Mouse (Mus musculus): ENCODE measurements at regions not wholly inside any gene's neighbourhood (a gene's known extent, or its start where the extent isn't known, plus 50 kb on each side); places are given as distances from the start of the nearest gene placed in this dataset.

DNA sequence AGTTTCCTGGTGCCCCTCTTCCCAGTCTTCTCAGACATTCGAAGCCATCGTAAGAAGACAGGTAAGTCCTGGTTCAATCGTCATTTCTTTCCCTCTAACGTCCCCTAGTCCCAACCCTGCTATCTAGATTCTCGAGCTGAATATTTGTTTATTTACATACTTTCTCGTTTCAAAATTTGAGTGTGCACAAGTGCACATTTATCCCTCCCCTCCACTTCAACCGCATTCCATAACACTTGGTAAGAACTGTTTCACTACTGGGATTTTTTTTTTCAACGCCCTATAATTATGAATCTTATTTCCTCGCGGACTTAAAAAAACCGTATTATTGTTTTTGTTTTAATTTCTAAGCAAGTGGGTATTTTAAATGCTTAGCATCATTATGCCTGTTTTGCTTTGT is 439.2 kb upstream of the Castor2 start:
- H3K4me2 ChIP-seq (ENCODE audit: low read depth, low read length), result no peak overlapping the region
- H3K4me1 ChIP-seq (ENCODE audit: control insufficient read depth, insufficient read depth, low read length), result no peaks in the 10 kb centered on the region
- no peak overlapping the region for H3K4me3 ChIP-seq (ENCODE audit: low read depth, low read length)
- H3K9ac ChIP-seq (replicated peaks; ENCODE audit: low read length), result no peak overlapping the region
- H3K9me3 ChIP-seq (replicated peaks; ENCODE audit: control insufficient read depth, low read length), result no peaks in the 10 kb centered on the region
- no peak for ATAC-seq (replicated peaks; ENCODE audit: insufficient number of reproducible peaks, low FRiP score, low TSS enrichment, low read depth)
- no peak for DNase-seq (ENCODE audit: low spot score)
- WGBS, result 83% methylated on average over 11 of the region's 11 CpGs
- H3K27ac ChIP-seq (replicated peaks; ENCODE audit: low read depth, low read length), result no peak overlapping the region
- no peaks in the 10 kb centered on the region for H3K27me3 ChIP-seq (ENCODE audit: control insufficient read depth, insufficient read depth, low read length)
- H3K36me3 ChIP-seq (replicated peaks; ENCODE audit: control insufficient read depth, insufficient read depth, low read depth, low read length), result no peaks in the 10 kb centered on the region

DNA sequence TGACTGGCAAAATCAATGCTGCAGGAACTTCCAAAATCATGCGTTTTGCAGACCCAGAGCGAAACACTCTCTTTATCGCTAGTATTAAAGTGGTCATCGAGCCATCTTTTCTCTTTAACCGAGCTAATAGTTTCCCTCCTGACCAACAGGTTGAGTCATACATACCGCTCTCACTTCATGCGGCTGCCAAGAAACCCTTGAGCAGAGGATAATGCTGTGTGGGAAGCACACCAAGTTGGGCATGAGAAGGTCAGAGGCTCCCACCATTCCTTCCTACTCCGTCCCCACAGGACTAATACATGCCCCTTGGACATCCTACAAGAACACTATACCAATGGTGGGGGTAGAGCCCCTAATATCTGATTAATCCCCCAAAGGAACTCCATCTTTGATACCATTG is 442.7 kb upstream of the Castor2 start:
- DNase-seq (ENCODE audit: low spot score) (no peak), ATAC-seq (replicated peaks; ENCODE audit: insufficient number of reproducible peaks, low FRiP score, low TSS enrichment, low read depth) (no peak)
- 96% methylated on average over 8 of the region's 8 CpGs for WGBS
- H3K9ac ChIP-seq (replicated peaks; ENCODE audit: low read length), result no peak overlapping the region
- no peak overlapping the region for H3K4me2 ChIP-seq (ENCODE audit: low read depth, low read length)
- H3K27ac ChIP-seq (replicated peaks; ENCODE audit: low read depth, low read length), result no peak overlapping the region
- H3K4me1 ChIP-seq (ENCODE audit: control insufficient read depth, insufficient read depth, low read length), result no peaks in the 10 kb centered on the region
- no peak overlapping the region for H3K4me3 ChIP-seq (ENCODE audit: low read depth, low read length)
- H3K27me3 ChIP-seq (ENCODE audit: control insufficient read depth, insufficient read depth, low read length), result no peaks in the 10 kb centered on the region
- no peaks in the 10 kb centered on the region for H3K9me3 ChIP-seq (replicated peaks; ENCODE audit: control insufficient read depth, low read length)
- no peaks in the 10 kb centered on the region for H3K36me3 ChIP-seq (replicated peaks; ENCODE audit: control insufficient read depth, insufficient read depth, low read depth, low read length)

DNA sequence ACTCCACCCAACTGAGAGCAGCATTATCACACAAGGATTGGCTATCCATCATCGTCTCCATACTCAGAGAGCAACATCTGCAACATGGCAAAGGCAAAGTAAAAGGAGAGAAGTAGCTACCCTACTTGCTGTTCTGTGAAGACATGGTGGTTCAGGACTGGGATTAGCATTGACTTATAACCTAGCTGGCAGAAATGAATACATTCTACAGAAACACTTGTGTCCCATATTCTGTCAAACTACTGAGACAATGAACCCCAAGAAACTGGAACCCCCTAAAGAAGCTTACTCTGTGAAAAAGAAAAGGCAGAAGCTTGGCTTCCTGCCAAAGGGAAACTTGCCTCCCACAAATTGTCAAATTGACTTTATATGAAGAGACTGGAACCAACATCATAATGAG is 446.1 kb upstream of the Castor2 start:
- 79% methylated on average over 1 of the region's 1 CpGs for WGBS

DNA sequence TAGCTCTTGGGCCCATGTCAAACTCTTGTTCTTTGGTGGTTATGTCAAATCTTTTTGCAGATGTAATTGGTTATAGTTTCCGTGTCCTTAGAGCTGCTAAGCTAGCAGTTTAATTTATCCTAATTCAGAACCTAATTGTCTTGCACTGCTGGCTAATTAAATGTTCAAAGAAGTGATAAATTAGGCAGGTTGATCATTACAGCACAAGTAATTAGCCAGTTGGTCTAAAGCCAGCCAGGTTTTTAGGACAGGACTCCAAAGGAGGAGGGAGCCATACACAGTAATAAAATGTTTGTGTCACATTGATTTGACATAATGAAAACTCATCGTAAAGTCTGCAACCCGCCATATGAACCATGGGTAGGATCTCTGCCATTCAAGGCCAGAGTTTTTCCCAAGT is 449.3 kb upstream of the Castor2 start:
- Histone ChIP-seq H3K4me3 (ENCODE audit: low read depth, low read length) (no peak overlapping the region), H3K27ac (replicated peaks; ENCODE audit: low read depth, low read length) (no peak overlapping the region), H3K4me1 (ENCODE audit: control insufficient read depth, insufficient read depth, low read length) (no peaks in the 10 kb centered on the region), H3K9ac (replicated peaks; ENCODE audit: low read length) (no peak overlapping the region), H3K27me3 (ENCODE audit: control insufficient read depth, insufficient read depth, low read length) (no peaks in the 10 kb centered on the region), H3K9me3 (replicated peaks; ENCODE audit: control insufficient read depth, low read length) (no peaks in the 10 kb centered on the region), H3K36me3 (replicated peaks; ENCODE audit: control insufficient read depth, insufficient read depth, low read depth, low read length) (no peaks in the 10 kb centered on the region), H3K4me2 (ENCODE audit: low read depth, low read length) (no peak overlapping the region)
- ATAC-seq (replicated peaks; ENCODE audit: insufficient number of reproducible peaks, low FRiP score, low TSS enrichment, low read depth), result no peak
- no peak for DNase-seq (ENCODE audit: low spot score)
- 84% methylated on average over 3 of the region's 3 CpGs for WGBS

More for the DNA sequence above, 446.1 kb upstream of the Castor2 start:
- Histone ChIP-seq H3K27me3 (ENCODE audit: control insufficient read depth, insufficient read depth, low read length) (no peaks in the 10 kb centered on the region), H3K36me3 (replicated peaks; ENCODE audit: control insufficient read depth, insufficient read depth, low read depth, low read length) (no peaks in the 10 kb centered on the region), H3K27ac (replicated peaks; ENCODE audit: low read depth, low read length) (no peak overlapping the region), H3K9me3 (replicated peaks; ENCODE audit: control insufficient read depth, low read length) (no peaks in the 10 kb centered on the region), H3K9ac (replicated peaks; ENCODE audit: low read length) (no peak overlapping the region), H3K4me3 (ENCODE audit: low read depth, low read length) (no peak overlapping the region), H3K4me2 (ENCODE audit: low read depth, low read length) (no peak overlapping the region), H3K4me1 (ENCODE audit: control insufficient read depth, insufficient read depth, low read length) (no peaks in the 10 kb centered on the region)
- DNase-seq (ENCODE audit: low spot score) (no peak), ATAC-seq (replicated peaks; ENCODE audit: insufficient number of reproducible peaks, low FRiP score, low TSS enrichment, low read depth) (no peak)

DNA sequence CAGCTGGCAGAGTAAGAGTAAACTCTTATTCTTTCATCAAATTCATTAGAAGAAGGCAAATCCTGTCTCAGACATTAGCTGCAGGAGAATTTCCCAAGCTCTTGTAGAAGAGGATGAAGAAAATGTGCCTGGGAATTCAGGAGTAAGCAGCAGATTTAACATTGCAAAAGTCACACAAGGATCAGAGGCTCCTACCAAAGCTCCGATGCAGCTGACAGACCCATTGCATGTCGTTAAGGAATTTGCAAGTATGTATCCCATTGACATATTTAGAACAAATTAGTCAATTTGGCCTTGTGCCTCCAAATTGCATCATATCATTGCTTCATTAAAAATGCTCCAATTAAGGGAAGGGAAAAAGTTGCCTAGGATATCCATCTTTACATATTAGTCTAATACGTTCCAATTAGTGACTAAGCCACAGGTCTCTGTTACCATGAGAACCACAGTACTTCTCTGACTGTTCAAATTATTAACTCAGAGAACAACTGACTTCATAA is 453.8 kb upstream of the Castor2 start:
- Histone ChIP-seq H3K27me3 (ENCODE audit: control insufficient read depth, insufficient read depth, low read length) (no peaks in the 10 kb centered on the region), H3K4me1 (ENCODE audit: control insufficient read depth, insufficient read depth, low read length) (no peaks in the 10 kb centered on the region), H3K9me3 (replicated peaks; ENCODE audit: control insufficient read depth, low read length) (no peaks in the 10 kb centered on the region), H3K4me3 (ENCODE audit: low read depth, low read length) (no peak overlapping the region), H3K27ac (replicated peaks; ENCODE audit: low read depth, low read length) (no peak overlapping the region), H3K9ac (replicated peaks; ENCODE audit: low read length) (no peak overlapping the region), H3K36me3 (replicated peaks; ENCODE audit: control insufficient read depth, insufficient read depth, low read depth, low read length) (no peaks in the 10 kb centered on the region), H3K4me2 (ENCODE audit: low read depth, low read length) (no peak overlapping the region)
- WGBS, result 90% methylated on average over 3 of the region's 3 CpGs
- ATAC-seq (replicated peaks; ENCODE audit: insufficient number of reproducible peaks, low FRiP score, low TSS enrichment, low read depth), result no peak
- no peak for DNase-seq (ENCODE audit: low spot score)

DNA sequence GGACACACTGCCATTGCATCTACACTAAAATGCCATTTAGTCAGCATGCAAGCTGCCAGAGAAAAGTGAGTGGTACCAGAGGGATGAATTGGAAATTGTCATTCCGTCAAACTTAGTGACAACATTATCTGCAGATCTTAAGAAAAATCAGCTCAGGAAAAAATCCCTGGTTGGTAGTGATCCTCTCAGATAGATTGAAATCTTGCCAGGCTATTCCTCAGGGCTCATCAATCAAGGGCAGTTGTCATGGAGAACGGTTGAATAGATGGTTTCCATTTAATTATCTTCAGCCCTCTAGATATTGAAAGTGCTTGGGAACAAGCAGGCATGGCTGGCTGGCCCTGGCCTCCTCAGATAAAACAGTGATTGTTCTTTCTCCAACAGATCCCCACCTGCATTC is 456.2 kb upstream of the Castor2 start:
- Histone ChIP-seq H3K36me3 (replicated peaks; ENCODE audit: control insufficient read depth, insufficient read depth, low read depth, low read length) (no peaks in the 10 kb centered on the region), H3K4me2 (ENCODE audit: low read depth, low read length) (no peak overlapping the region), H3K9me3 (replicated peaks; ENCODE audit: control insufficient read depth, low read length) (no peaks in the 10 kb centered on the region), H3K27me3 (ENCODE audit: control insufficient read depth, insufficient read depth, low read length) (no peaks in the 10 kb centered on the region), H3K4me3 (ENCODE audit: low read depth, low read length) (no peak overlapping the region), H3K27ac (replicated peaks; ENCODE audit: low read depth, low read length) (no peak overlapping the region), H3K9ac (replicated peaks; ENCODE audit: low read length) (no peak overlapping the region), H3K4me1 (ENCODE audit: control insufficient read depth, insufficient read depth, low read length) (no peaks in the 10 kb centered on the region)
- no peak for ATAC-seq (replicated peaks; ENCODE audit: insufficient number of reproducible peaks, low FRiP score, low TSS enrichment, low read depth)
- no peak for DNase-seq (ENCODE audit: low spot score)
- whole genome bisulfite sequencing, result 69% methylated on average over 2 of the region's 2 CpGs

DNA sequence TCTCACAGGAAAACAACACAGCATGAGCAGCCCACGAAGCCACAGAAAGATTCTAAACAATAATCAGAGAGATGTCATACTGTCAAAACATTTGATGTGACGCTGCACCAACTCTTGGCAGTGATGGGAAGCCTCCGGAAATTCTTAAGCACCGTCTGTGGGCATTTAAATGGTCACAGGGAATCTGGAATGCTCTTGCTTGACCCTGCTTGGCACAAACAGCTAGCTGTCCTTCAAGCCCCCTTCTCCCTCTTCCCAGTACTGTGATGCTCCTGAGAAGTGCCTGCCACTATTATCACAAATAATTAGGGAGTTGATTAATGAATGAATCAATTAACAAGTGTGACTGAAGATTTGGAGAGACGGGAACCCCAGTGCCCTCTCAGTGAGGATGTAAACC is 465.0 kb upstream of the Castor2 start:
- Histone ChIP-seq H3K9me3 (replicated peaks; ENCODE audit: control insufficient read depth, low read length) (no peaks in the 10 kb centered on the region), H3K4me3 (ENCODE audit: low read depth, low read length) (no peak overlapping the region), H3K4me2 (ENCODE audit: low read depth, low read length) (no peak overlapping the region), H3K36me3 (replicated peaks; ENCODE audit: control insufficient read depth, insufficient read depth, low read depth, low read length) (no peaks in the 10 kb centered on the region), H3K4me1 (ENCODE audit: control insufficient read depth, insufficient read depth, low read length) (no peaks in the 10 kb centered on the region), H3K9ac (replicated peaks; ENCODE audit: low read length) (no peak overlapping the region), H3K27me3 (ENCODE audit: control insufficient read depth, insufficient read depth, low read length) (no peaks in the 10 kb centered on the region), H3K27ac (replicated peaks; ENCODE audit: low read depth, low read length) (no peak overlapping the region)
- DNase-seq (ENCODE audit: low spot score), result no peak
- no peak for ATAC-seq (replicated peaks; ENCODE audit: insufficient number of reproducible peaks, low FRiP score, low TSS enrichment, low read depth)
- WGBS, result 53% methylated on average over 5 of the region's 5 CpGs

DNA sequence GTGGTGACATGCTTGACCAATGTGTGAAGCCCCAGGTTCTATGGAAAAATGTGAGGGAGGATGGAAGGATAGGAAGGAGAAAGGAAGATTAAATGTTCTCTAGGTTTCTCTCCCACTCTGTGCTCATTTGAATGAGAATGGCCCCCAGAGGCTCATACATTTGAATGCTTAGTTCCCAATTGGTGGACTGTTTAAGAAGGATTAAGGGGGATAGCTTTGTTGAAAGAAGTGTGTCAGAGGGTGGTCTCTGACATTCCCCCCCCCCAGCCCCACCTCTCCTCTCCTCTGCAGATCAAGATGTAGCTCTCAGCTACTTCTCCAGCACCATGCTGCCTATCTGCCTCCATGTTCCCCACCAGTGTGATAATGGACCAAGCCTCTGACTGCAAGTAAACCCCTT is 467.7 kb upstream of the Castor2 start:
- H3K4me2 ChIP-seq (ENCODE audit: low read depth, low read length), result no peak overlapping the region
- H3K27ac ChIP-seq (replicated peaks; ENCODE audit: low read depth, low read length), result no peak overlapping the region
- no peak for ATAC-seq (replicated peaks; ENCODE audit: insufficient number of reproducible peaks, low FRiP score, low TSS enrichment, low read depth)
- H3K9me3 ChIP-seq (replicated peaks; ENCODE audit: control insufficient read depth, low read length), result no peaks in the 10 kb centered on the region
- no peaks in the 10 kb centered on the region for H3K4me1 ChIP-seq (ENCODE audit: control insufficient read depth, insufficient read depth, low read length)
- H3K27me3 ChIP-seq (ENCODE audit: control insufficient read depth, insufficient read depth, low read length), result no peaks in the 10 kb centered on the region
- H3K36me3 ChIP-seq (replicated peaks; ENCODE audit: control insufficient read depth, insufficient read depth, low read depth, low read length), result no peaks in the 10 kb centered on the region
- DNase-seq (ENCODE audit: low spot score), result no peak
- no peak overlapping the region for H3K9ac ChIP-seq (replicated peaks; ENCODE audit: low read length)
- H3K4me3 ChIP-seq (ENCODE audit: low read depth, low read length), result no peak overlapping the region
